Mouse (Mus musculus) ES-E14 (cell line): ENCODE measurements at regions not wholly inside any gene's neighbourhood (a gene's known extent, or its start where the extent isn't known, plus 50 kb on each side); places are given as distances from the start of the nearest gene placed in this dataset.

Experiments
- CHD2 ChIP-seq: IDR thresholded peaks from 2 replicates; pipeline ENCODE4 v1.6.1; 2014; ENCODE audit warnings: mild to moderate bottlenecking, low read depth, low read length, inconsistent platforms
- HCFC1 ChIP-seq: IDR thresholded peaks from 2 replicates; pipeline ENCODE4 v1.6.1; 2012; ENCODE audit warnings: low read length, inconsistent platforms, borderline replicate concordance; ENCODE audit not compliant: insufficient read depth
- MAFK ChIP-seq: IDR thresholded peaks from 2 replicates; pipeline ENCODE4 v1.6.1; 2014; ENCODE audit warnings: mild to moderate bottlenecking, low read depth, low read length, inconsistent platforms; ENCODE audit not compliant: insufficient read depth
- ZC3H11A ChIP-seq: IDR thresholded peaks from 2 replicates; pipeline ENCODE4 v1.6.1; 2012; ENCODE audit warnings: low read depth, mild to moderate bottlenecking, inconsistent platforms, low read length, borderline replicate concordance

DNA sequence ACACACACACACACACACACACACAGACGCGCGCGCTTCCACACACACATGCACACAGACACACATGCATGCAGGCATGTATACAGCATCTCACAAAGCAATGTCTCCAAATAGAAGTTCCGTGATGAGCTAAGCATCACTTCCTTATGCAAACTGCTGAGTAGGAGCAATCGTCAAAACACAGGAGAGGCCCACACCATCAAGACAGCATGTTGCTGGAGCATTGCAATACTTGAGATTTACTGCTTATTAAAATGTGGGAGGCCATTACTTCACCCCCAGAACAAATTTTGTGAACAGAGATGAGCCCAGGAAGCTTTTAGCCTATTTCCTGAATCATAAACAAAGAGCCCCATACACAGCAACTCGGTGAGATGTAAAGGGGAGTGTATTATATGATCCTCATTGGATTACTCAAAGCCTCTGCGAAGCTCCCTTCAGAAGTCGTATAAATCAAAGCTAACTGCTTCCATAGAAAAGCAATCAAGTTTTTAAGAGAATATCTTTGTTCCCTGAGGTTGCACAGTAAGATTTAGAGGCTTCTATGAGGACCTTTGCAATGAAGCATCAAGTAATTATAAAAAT is 670.6 kb downstream of the Efna5 start:
- no peak for TF ChIP-seq CHD2
- no peak for TF ChIP-seq ZC3H11A
- no peak for TF ChIP-seq HCFC1
- TF ChIP-seq MAFK: no peak
